Mouse (Mus musculus) C2C12 (cell line): ENCODE measurements around the gene Gm9999. TPM values are rescaled to one million over a fixed set of nuclear protein-coding genes. Genes with fewer than 3 reads are reported as not detected.
A peak's percentile ranks its signal among the peaks of the same experiment; 100 is the strongest.

Experiments used
- H3K27me3 ChIP-seq: one replicate; pipeline ENCODE4 v1.6.1; 2011; ENCODE audit not compliant: control insufficient read depth, insufficient read depth, insufficient read length
- H3K36me3 ChIP-seq: one replicate; pipeline ENCODE4 v1.6.1; 2011; ENCODE audit not compliant: control insufficient read depth, insufficient read depth
- H3K4me3 ChIP-seq: one replicate; pipeline ENCODE4 v1.5.1; 2011; ENCODE audit warnings: mild to moderate bottlenecking, control low read depth; ENCODE audit not compliant: poor library complexity, insufficient read depth, severe bottlenecking
- H3K79me2 ChIP-seq: one replicate; pipeline ENCODE4 v1.6.1; 2011; ENCODE audit not compliant: control insufficient read depth, insufficient read depth
- H3K79me3 ChIP-seq: one replicate; pipeline ENCODE4 v1.6.1; 2011; ENCODE audit warnings: low read depth, control low read depth
- H3ac ChIP-seq: one replicate; pipeline ENCODE3; 2011; ENCODE audit warnings: low read depth; ENCODE audit not compliant: control insufficient read depth, insufficient read length
- CEBPB ChIP-seq: IDR thresholded peaks from one replicate; pipeline ENCODE4 v1.6.1; 2011; ENCODE audit warnings: low read depth, mild to moderate bottlenecking, control low read depth, moderate library complexity
- CTCF ChIP-seq: IDR thresholded peaks from one replicate; pipeline ENCODE4 v1.5.1; 2011; ENCODE audit not compliant: control insufficient read depth, insufficient read depth, insufficient read length
- FOSL1 ChIP-seq: IDR thresholded peaks from one replicate; pipeline ENCODE4 v1.8.0; 2011; ENCODE audit warnings: mild to moderate bottlenecking, low read length; ENCODE audit not compliant: poor library complexity, insufficient read depth, severe bottlenecking
- MAX ChIP-seq: IDR thresholded peaks from one replicate; pipeline ENCODE4 v1.6.1; 2011; ENCODE audit warnings: mild to moderate bottlenecking, control low read depth
- MYOD1 ChIP-seq: IDR thresholded peaks from one replicate; pipeline ENCODE4 v1.6.1; 2011; ENCODE audit warnings: low read depth; ENCODE audit not compliant: control insufficient read depth, insufficient read length
- MYOG ChIP-seq: IDR thresholded peaks from one replicate; pipeline ENCODE4 v1.6.1; 2011; ENCODE audit not compliant: control insufficient read depth, insufficient read length; ENCODE audit errors: extremely low read depth
- USF1 ChIP-seq: IDR thresholded peaks from one replicate; pipeline ENCODE4 v1.6.1; 2011; ENCODE audit warnings: low read depth, mild to moderate bottlenecking, control low read depth, moderate library complexity
- polyA plus RNA-seq: library from polyadenylated mRNA; unstranded; fragments of >200 nt; fragmentation: generic; extraction: Trizol; gene quantifications from one replicate; pipeline ENCODE4 v1.2.1, GENCODE M21; 2012; ENCODE audit warnings: missing spikeins

Gene Gm9999
- polyA plus RNA-seq, 1 experiment, result not detected

- Histone ChIP-seq H3K79me2 (peaks cover 10% of the 10 kb centered on the region), H3K27me3 (no peaks in the 10 kb centered on the region), H3K36me3 (no peaks in the 10 kb centered on the region), H3K79me3 (no peaks in the 10 kb centered on the region), H3ac (no peak overlapping the region), H3K4me3 (no peak overlapping the region)
- no peak for TF ChIP-seq MAX
- TF ChIP-seq CEBPB, result no peak
- no peak for TF ChIP-seq MYOD1
- TF ChIP-seq MYOG, result no peak
- TF ChIP-seq CTCF, result no peak
- no peak for TF ChIP-seq USF1
- no peak for TF ChIP-seq FOSL1
Measured at GRCm38 (mm10) chr7:46962132-46962531, 21.2 kb upstream of the Gm9999 start.

- TF ChIP-seq USF1, result no peak
- no peak for TF ChIP-seq MYOG
- peak; percentile 47 for TF ChIP-seq CTCF
- TF ChIP-seq MAX, result peak; percentile 22
- TF ChIP-seq CEBPB, result no peak
- no peak for TF ChIP-seq MYOD1
- no peak for TF ChIP-seq FOSL1
- Histone ChIP-seq H3K36me3 (no peaks in the 10 kb centered on the region), H3K79me3 (no peaks in the 10 kb centered on the region), H3K4me3 (no peak overlapping the region), H3ac (no peak overlapping the region), H3K27me3 (no peaks in the 10 kb centered on the region), H3K79me2 (peaks cover 1% of the 10 kb centered on the region)
Measured at GRCm38 (mm10) chr7:46962806-46963618, 20.4 kb upstream of the Gm9999 start.

- Histone ChIP-seq H3K27me3 (no peaks in the 10 kb centered on the region), H3K79me3 (no peaks in the 10 kb centered on the region), H3K79me2 (no peaks in the 10 kb centered on the region), H3ac (no peak overlapping the region), H3K36me3 (no peaks in the 10 kb centered on the region), H3K4me3 (no peak overlapping the region)
- TF ChIP-seq FOSL1 (no peak), CTCF (no peak), USF1 (no peak), MYOG (no peak)
Measured at GRCm38 (mm10) chr7:46964070-46964469, 19.3 kb upstream of the Gm9999 start.

- H3K27me3 ChIP-seq, result no peaks in the 10 kb centered on the region
- H3ac ChIP-seq, result no peak overlapping the region
- no peaks in the 10 kb centered on the region for H3K79me2 ChIP-seq
- no peak for TF ChIP-seq USF1
- TF ChIP-seq MYOG, result no peak
- no peak for TF ChIP-seq MYOD1
- no peak for TF ChIP-seq CEBPB
- TF ChIP-seq CTCF, result no peak
- TF ChIP-seq MAX, result no peak
- no peak for TF ChIP-seq FOSL1
- H3K4me3 ChIP-seq, result no peak overlapping the region
- H3K79me3 ChIP-seq, result no peaks in the 10 kb centered on the region
- no peaks in the 10 kb centered on the region for H3K36me3 ChIP-seq
Measured at GRCm38 (mm10) chr7:46969898-46970297, 13.5 kb upstream of the Gm9999 start.

- H3K4me3 ChIP-seq, result no peak overlapping the region
- TF ChIP-seq USF1, result no peak
- no peak for TF ChIP-seq CEBPB
- no peak for TF ChIP-seq FOSL1
- no peak for TF ChIP-seq CTCF
- no peak for TF ChIP-seq MAX
- no peak for TF ChIP-seq MYOD1
- TF ChIP-seq MYOG, result no peak
- H3ac ChIP-seq, result no peak overlapping the region
- no peaks in the 10 kb centered on the region for H3K36me3 ChIP-seq
- H3K79me3 ChIP-seq, result no peaks in the 10 kb centered on the region
- no peaks in the 10 kb centered on the region for H3K79me2 ChIP-seq
- no peaks in the 10 kb centered on the region for H3K27me3 ChIP-seq
Measured at GRCm38 (mm10) chr7:46974648-46975047, 8.7 kb upstream of the Gm9999 start.

GRCm38 (mm10) chr7:46975456-46975855 is 7.9 kb upstream of the Gm9999 start:
- H3K79me2 ChIP-seq, result no peaks in the 10 kb centered on the region
- TF ChIP-seq MAX, result no peak
- no peak for TF ChIP-seq MYOD1
- TF ChIP-seq FOSL1, result no peak
- TF ChIP-seq CEBPB, result no peak
- no peak for TF ChIP-seq CTCF
- no peak for TF ChIP-seq MYOG
- TF ChIP-seq USF1, result no peak
- no peaks in the 10 kb centered on the region for H3K36me3 ChIP-seq
- no peak overlapping the region for H3K4me3 ChIP-seq
- H3K27me3 ChIP-seq, result no peaks in the 10 kb centered on the region
- H3ac ChIP-seq, result no peak overlapping the region
- H3K79me3 ChIP-seq, result no peaks in the 10 kb centered on the region
